Mouse (Mus musculus): ENCODE results near the gene Tmem221.

DNA sequence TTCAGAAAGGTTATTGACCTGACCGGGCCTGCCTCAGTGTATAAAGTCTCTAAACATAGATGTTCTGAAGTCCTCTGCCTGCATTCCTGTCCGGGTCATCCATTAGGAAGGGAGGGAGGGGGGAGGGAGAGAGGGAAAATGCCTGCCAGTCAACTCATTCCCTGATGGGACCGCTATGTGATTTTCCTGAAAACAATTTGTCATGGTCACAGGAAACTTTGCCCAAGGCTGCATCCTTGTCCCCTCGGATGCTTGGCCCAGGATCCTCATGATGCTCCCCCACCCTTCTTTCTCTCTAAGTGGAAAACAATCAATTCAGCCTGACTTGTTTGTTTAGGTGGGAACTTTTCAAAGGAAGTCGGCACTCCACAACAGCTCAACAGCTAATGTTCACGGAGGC, 41.9 kb downstream of the Tmem221 start:
- TF ChIP-seq CTCF (IDR thresholded peaks at IDR 0.05; ENCODE audit: low read depth, low read length) (no peak), TAL1 (conservative IDR thresholded peaks at IDR 0.05; ENCODE audit: low read depth, low read length) (no peak), GATA1 (IDR thresholded peaks at IDR 0.05; ENCODE audit: borderline replicate concordance, low read length) (no peak), GATA2 (IDR thresholded peaks at IDR 0.05; ENCODE audit: borderline replicate concordance, low read depth, low read length) (no peak), POLR2AphosphoS5 (IDR thresholded peaks at IDR 0.05; ENCODE audit: insufficient replicate concordance, low read depth, low read length) (no peak)

All from G1E (cell line).